Mouse (Mus musculus) retina, embryonic 14.5 days (tissue): Measurements from ENCODE around the gene Sept6.

Experiments
- DNase-seq: peaks from one replicate; pipeline ENCODE4 v3.0.0-alpha.2; 2015; ENCODE audit warnings: low spot score

The Sept6 gene

DNA sequence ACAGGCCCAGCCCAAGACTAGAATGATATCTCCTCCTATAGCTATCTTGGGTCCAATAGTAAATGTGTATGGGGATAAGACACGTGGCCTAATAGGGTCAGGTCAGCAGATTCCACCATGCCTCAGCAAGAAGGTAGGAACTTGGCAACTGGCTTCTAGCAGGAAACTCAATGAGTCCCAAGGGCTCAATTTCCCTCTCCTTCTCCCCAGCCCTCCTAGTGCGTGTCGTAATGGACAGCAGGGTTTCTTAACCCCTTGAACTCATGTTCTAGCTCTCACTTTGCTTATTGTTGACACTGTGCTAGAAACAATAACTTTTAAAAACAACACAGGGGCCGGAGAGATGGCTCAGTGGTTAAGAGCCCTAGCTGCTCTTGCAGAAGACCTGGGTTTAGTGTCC is 22.1 kb downstream of the Sept6 start:
- DNase-seq: no peak

DNA sequence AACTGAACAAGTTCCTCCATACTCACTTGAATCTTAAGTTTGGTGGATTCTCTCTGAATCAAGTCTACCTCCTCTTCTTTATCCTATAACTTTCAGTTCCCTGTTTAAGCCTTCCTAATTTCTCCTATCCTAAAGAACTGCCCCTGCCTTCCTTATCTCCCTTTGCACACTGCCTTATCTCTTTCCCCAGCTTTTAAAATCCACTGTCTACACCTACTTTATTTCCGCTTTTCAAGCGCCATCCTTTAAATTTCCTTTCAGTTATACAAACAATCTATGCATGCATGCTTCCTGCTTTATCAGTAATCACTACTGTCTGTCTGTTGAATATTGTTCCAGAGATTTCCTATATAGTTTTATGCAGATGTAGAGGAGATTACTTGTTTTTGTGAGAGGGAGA is 34.9 kb downstream of the Sept6 start:
- no peak for DNase-seq

GRCm38 (mm10) chrX:36941106-36941505 is 50.5 kb downstream of the Sept6 start:
- DNase-seq: no peak

DNA sequence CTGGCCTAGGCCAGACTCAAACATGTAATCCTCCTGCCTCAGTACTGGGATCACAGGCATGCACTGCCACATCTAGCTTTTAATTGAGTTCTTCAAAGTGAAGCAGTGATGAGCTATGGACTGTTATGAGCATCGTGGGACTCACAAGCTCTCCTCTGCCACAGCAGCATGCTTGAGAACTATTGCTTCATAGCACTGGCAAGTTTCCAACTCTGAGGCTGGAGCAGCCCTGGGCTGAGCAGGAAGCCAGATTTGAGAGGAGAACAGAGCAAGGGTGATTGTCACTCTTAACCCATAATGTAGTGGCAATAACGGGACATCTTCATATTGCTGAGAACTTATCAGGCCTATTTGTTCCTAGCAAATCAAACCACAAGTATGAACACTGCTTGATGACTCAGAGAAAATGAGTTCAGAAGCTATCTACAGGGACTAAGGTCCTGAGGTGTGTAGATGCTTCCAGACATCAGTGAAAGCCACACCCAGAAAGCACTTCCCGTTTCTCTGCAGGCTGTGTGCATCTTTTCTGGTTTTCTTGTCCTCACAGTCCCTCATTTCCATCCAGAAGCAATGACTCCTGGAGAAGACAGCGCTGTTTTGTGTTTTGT is 51.7 kb downstream of the Sept6 start:
- DNase-seq: no peak

DNA sequence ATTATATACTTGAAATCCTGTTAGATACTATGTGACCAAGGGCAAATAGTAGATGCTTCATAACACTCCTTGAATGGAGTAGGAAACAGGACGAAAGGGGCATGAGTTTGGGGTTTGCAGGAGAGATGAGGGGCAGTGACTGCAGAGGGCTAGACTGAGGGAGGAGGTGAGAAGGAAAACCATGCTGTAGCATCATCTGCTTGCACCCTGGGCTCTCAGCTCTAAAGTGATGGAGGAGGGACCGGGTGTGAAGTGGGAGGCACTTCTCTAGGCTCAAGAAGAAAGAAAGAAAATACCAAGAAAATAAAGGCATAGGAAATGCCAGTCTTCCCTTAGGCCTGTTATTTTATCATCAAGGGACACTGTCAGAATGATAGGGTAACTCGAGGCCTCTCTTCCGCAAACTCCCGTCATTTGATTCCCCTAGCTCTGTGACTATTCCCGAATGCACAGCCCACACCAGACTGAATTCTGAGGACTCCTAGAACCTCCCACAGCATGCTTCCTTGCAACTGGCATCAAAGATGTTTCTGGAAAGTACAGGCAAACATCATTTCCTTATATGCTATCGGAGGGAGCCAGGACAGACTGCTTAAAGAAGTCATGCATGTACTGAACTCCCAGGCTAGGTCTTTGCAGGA is 56.1 kb downstream of the Sept6 start:
- DNase-seq: no peak

DNA sequence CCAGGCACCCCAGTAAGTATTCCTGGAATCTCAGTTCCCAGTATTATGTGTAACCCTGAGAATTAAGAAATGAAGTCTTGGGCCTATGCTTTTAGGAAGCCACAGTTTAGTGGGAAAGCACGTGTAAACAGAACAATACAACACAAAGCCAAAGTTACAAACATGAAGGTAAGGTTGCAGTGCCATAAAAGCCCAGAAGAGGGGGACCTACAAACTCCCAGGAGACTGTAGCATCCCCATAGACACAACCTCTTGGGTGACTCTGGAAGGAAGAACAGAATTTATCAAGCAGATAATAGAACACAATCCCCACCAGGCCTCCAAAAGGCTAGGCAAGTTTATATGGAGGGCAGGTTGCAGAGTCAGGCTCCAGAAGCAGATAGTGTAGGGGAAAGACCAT is 61.0 kb downstream of the Sept6 start:
- DNase-seq: peak; percentile 37

GRCm38 (mm10) chrX:36929694-36930093 is 61.9 kb downstream of the Sept6 start:
- DNase-seq: no peak

DNA sequence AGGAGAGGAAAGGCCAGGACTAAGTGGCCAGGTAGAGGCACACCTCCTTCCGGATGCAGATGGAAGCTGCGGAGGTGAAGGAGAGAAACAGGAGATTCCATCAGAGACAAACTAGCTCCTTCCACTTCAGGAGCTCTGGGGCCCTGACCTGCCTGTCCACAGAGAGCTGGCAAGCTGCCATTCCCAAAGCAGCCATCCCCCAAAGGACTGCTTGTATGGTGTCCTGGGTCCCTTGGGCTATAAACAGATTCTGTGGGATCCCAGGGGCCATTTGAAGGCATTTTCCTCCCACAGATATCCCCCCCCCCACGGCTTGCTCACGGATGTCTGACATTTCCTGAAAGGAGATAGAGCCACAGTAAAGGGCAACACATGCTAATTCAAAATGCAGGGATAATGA is 62.8 kb downstream of the Sept6 start:
- DNase-seq: no peak

DNA sequence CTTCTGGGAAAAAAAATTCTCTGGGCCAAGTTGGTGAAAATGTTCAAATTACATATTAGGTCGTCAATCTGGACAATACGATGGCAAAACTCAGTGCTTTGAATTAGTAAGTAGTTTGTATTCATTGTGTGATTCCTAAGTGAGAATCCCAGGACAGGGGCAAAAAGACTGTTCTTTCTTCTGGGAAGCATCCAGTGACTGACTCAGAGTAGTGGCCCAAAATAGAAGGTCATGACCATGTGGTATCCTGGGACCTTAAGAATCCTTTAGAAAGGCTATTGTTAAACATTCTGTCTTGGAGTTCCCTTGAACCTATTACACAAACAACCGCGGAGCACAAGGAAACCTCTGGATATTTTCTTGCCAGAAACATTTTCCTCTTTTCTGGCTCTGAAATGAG is 70.2 kb downstream of the Sept6 start:
- DNase-seq: no peak

DNA sequence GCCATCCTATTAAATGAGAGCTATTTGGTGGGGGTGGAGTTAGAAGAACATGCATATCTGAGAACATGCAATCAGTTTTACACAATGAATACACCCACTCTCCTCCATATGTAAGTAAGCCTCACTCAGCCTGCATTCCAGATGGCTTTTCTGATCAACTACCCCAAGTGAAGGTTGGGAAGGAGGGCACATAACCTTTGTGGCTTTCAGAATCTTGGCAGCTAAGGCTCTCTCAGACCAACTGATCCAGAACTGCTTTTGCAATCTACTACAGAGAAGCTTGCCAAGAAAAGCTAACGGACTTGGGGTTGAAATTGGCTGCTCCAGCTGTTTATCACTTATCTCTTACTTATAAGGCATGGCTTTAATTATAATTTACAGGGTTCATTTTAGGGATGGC is 73.8 kb downstream of the Sept6 start:
- DNase-seq: no peak

DNA sequence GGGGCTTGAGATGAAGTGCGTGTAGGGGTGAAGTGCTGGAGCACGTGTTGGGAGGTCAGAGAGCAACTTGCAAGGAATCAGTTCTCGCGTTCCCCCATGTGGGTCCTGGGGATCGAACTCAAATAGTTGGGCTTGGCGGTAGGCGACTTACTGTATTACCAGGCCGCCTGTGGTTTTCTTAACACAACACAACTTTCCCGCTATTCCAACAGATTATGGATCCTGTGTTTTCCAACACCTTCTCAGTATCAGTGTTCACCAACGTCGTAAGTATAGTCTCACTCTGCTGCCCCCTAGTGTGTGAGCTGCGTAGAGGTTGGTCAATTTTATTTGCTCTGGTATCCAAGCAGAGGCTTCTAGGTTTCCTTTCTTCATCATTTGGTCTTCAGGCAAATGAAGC is 80.3 kb downstream of the Sept6 start:
- peak; percentile 76 for DNase-seq

- DNase-seq: peak; percentile 7
Observed at GRCm38 (mm10) chrX:36906539-36906938, 85.1 kb downstream of the Sept6 start.

GRCm38 (mm10) chrX:36903115-36903768 is 88.4 kb downstream of the Sept6 start:
- DNase-seq: peak; percentile 93

GRCm38 (mm10) chrX:36902321-36903114 is 89.1 kb downstream of the Sept6 start, which contains the start of gene Nkrf:
TSS of gene Nkrf (minus strand) at chrX:36902899.
- peak; percentile 30 for DNase-seq

GRCm38 (mm10) chrX:36901655-36902054 is 89.9 kb downstream of the Sept6 start:
- DNase-seq: no peak

DNA sequence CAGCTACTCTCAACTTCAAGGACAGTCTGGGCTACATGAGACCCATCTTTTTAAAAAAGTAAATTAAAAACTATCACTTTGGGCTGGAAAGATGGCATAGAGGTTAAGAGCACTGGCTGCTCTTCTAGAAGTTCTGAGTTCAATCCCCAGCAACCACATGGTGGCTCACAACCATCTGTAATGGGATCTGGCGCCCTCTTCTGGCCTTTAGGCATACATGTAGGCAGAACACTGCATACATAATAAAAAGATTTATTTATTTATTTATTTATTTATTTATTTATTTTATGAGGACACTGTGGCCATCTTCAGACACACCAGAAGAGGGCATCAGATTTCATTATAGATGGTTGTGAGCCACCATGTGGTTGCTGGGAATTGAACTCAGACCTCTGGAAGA is 92.7 kb downstream of the Sept6 start:
- DNase-seq: peak; percentile 26

GRCm38 (mm10) chrX:36884719-36885118 is 106.9 kb downstream of the Sept6 start:
- peak; percentile 18 for DNase-seq

DNA sequence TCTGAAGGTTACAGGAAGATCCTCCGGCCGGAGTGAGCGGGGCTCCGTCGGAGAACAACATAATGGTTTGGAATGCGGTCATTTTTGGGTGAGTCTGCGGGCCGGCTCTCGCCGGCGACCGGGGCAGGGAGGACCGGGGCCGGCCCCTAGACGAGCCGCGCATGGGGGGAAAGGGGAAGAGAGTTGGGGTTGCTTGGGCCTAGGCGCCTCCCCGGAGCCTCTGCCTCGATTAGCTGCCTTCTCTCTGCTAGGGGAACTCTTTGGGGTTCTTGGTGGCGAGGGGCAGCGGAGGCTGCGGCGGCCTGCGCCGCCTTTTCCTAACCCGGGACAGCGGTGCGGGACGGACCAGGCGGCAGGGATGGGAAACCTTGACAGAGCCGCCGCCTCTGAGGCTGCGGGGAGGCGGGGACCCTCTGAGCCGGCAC is 116.9 kb downstream of the Sept6 start:
- peak; percentile 24 for DNase-seq

DNA sequence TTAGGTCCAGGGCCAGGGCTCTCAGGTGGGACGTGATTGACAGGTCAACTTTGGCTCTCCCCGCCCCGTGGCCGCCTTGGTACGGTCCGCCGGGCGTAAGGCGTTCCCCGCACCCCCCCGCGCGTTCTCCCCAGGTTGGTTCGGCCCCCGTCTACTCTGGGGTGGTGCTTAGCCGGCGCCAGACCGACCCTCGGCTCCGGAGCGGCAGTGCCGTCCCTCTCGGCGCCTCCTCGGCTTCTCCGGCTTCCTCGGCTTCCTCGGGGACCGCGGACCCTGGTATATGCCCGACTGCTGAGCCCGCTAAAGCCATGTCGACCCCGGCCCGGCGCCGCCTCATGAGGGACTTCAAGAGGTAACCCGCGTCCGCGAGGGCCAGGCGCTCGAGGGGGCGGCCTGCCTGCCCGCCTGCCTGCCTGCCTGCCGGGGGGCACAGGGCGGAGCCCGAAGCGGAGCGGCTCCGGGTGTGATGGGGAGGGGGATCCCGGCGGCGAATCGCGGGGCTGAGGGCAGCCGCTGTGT is 117.4 kb downstream of the Sept6 start:
- DNase-seq: peak; percentile 84

- DNase-seq: no peak
Observed at GRCm38 (mm10) chrX:36873765-36874164, 117.8 kb downstream of the Sept6 start, which contains the start of the genes Ube2a and C330007P06Rik. TSS of gene Ube2a (plus strand) at chrX:36873900. TSS of gene C330007P06Rik (minus strand) at chrX:36874111.

- DNase-seq: no peak
Observed at GRCm38 (mm10) chrX:36870372-36870771, 121.2 kb downstream of the Sept6 start.
